Mouse (Mus musculus) lung, embryonic 14.5 days (tissue): ENCODE measurements around the gene AY358078. TPM values are rescaled to one million over a fixed set of nuclear protein-coding genes. Genes with fewer than 3 reads are reported as not detected.

Source experiments
- ATAC-seq: fragments of 200-750 bp; cut with Nextera tagmentation; 2 replicates; pipeline ENCODE4 v1.8.0; 2017; ENCODE audit warnings: mild to moderate bottlenecking, moderate TSS enrichment, moderate library complexity; ENCODE audit not compliant: insufficient read depth
- DNase-seq: peaks from one replicate; pipeline ENCODE4 v3.0.0-alpha.2; 2015
- H3K27ac ChIP-seq: fragments of 300-500 bp; sonication (generic); 2 replicates; pipeline ENCODE4 v1.5.1; 2014; ENCODE audit warnings: low read depth, mild to moderate bottlenecking, moderate library complexity
- H3K27me3 ChIP-seq: fragments of 300-500 bp; sonication (generic); 2 replicates; pipeline ENCODE4 v1.6.1; 2014; ENCODE audit warnings: low read length, control low read depth; ENCODE audit not compliant: insufficient read depth
- H3K36me3 ChIP-seq: fragments of 300-500 bp; sonication (generic); 2 replicates; pipeline ENCODE4 v1.6.1; 2014; ENCODE audit warnings: control low read depth; ENCODE audit not compliant: insufficient read depth
- H3K4me1 ChIP-seq: fragments of 300-500 bp; sonication (generic); 2 replicates; pipeline ENCODE4 v1.6.1; 2014; ENCODE audit warnings: antibody characterized with exemption, control low read depth; ENCODE audit not compliant: insufficient read depth
- H3K4me2 ChIP-seq: fragments of 300-500 bp; sonication (generic); 2 replicates; pipeline ENCODE4 v1.6.1; 2014; ENCODE audit warnings: mild to moderate bottlenecking
- H3K4me3 ChIP-seq: fragments of 300-500 bp; sonication (generic); 2 replicates; pipeline ENCODE4 v1.5.1; 2014; ENCODE audit warnings: low read depth, low read length
- H3K9ac ChIP-seq: fragments of 300-500 bp; sonication (generic); 2 replicates; pipeline ENCODE4 v1.6.1; 2014
- H3K9me3 ChIP-seq: fragments of 300-500 bp; sonication (generic); 2 replicates; pipeline ENCODE4 v1.6.1; 2016; ENCODE audit warnings: low read depth, low read length, control low read depth
- CTCF ChIP-seq: IDR thresholded peaks from 2 replicates; pipeline ENCODE4 v1.5.1; 2016; ENCODE audit warnings: antibody characterized with exemption, low read depth
- WGBS: fragments of 180-500 bp; shearing (Covaris S2); extraction: QIAGEN DNeasy Blood & Tissue Kit; methylation state at CpG from one replicate; pipeline ENCODE4 v1.1.7; 2014; 5-methylcytosine and 5-hydroxymethylcytosine counted together
- microRNA-seq: library from miRNA; unstranded; fragments of <30 nt; microRNA quantifications from one replicate; pipeline ENCODE4, GENCODE M21; 2016; ENCODE audit warnings: borderline number of aligned reads
- polyA plus RNA-seq: library from polyadenylated mRNA; unstranded; fragments of >200 nt; fragmentation: Nextera tagmentation; extraction: Ambion mirVana; gene quantifications from 2 replicates; pipeline ENCODE4 v1.2.1, GENCODE M21; 2014

Gene AY358078
- polyA plus RNA-seq, 1 experiment from 2014 or later = not detected

GRCm38 (mm10) chr14:51871741-51872140 is 71.9 kb downstream of the AY358078 start:
- Histone ChIP-seq H3K36me3 (no peaks in the 10 kb centered on the region), H3K4me1 (no peaks in the 10 kb centered on the region), H3K9ac (no peak overlapping the region), H3K27me3 (no peaks in the 10 kb centered on the region), H3K27ac (no peak overlapping the region), H3K4me3 (no peak overlapping the region), H3K4me2 (no peak overlapping the region), H3K9me3 (no peaks in the 10 kb centered on the region)
- TF ChIP-seq CTCF = no peak
- ATAC-seq (no peak), DNase-seq (no peak)
- WGBS = 62% methylated on average over 9 of the region's 9 CpGs

Small RNA genes within 50 kb of the gene (microRNA-seq; reads per million reads assigned to microRNA genes)
- gene Gm27375 = not detected

Other genes with a start within 250 kb of the AY358078 start
- gene Gm5622, start 247.3 kb upstream of the AY358078 start, polyA plus RNA-seq = not detected in 2 replicates
- gene Gm17175, start 226.0 kb upstream of the AY358078 start, polyA plus RNA-seq = not detected in 2 replicates
- gene Gm17174, start 207.9 kb upstream of the AY358078 start, polyA plus RNA-seq = not detected in 2 replicates
- gene Gm17078, start 188.7 kb upstream of the AY358078 start, polyA plus RNA-seq = not detected in 2 replicates
- gene Gm4181, start 164.4 kb upstream of the AY358078 start, polyA plus RNA-seq = not detected in 2 replicates
- gene Gm17079, start 104.6 kb upstream of the AY358078 start, polyA plus RNA-seq = not detected in 2 replicates
- not detected in 2 replicates for gene Gm5800, start 82.9 kb upstream of the AY358078 start, polyA plus RNA-seq
- not detected in 2 replicates for gene Ang4, start 26.5 kb upstream of the AY358078 start, polyA plus RNA-seq
- not detected in 2 replicates for gene Ear6, start 53.7 kb downstream of the AY358078 start, polyA plus RNA-seq
- gene Mettl17, start 84.8 kb downstream of the AY358078 start, polyA plus RNA-seq = 32.4 and 38.4 TPM in 2 replicates
- gene Slc39a2, start 92.8 kb downstream of the AY358078 start, polyA plus RNA-seq = 0.07 and 0.42 TPM in 2 replicates
- gene Ndrg2, start 114.1 kb downstream of the AY358078 start, polyA plus RNA-seq = 22.7 and 24.0 TPM in 2 replicates
- gene Tppp2, start 118.4 kb downstream of the AY358078 start, polyA plus RNA-seq = not detected in 2 replicates
- gene Rnase13, start 122.7 kb downstream of the AY358078 start, polyA plus RNA-seq = not detected in 2 replicates
- gene Arhgef40, start 184.7 kb downstream of the AY358078 start, polyA plus RNA-seq = 96.8 and 108 TPM in 2 replicates
- 0.35 and 0.74 TPM in 2 replicates for gene Tmem253, start 215.6 kb downstream of the AY358078 start, polyA plus RNA-seq
- gene Zfp219, start 220.7 kb downstream of the AY358078 start, polyA plus RNA-seq = 25.8 and 28.3 TPM in 2 replicates
- not detected in 2 replicates for gene Olfr221, start 242.4 kb downstream of the AY358078 start, polyA plus RNA-seq